Comparison of ENCODE assay signal across 27 mouse cellular contexts in genomic region chr4:143334145-143334544, GRCm38 (mm10). TPM values are rescaled to one million over a fixed set of nuclear protein-coding genes. Genes with fewer than 3 reads are reported as not detected.
"Had no signal": no experiment of that assay in that cellular context is flagged by ENCODE, and none has a peak within 500 bp of the region (broad histone marks: within the 10 kb centered on the region; RNA-seq: fewer than 3 reads in every experiment).

No protein-coding gene starts in this region.

- ATAC-seq: intestine, postnatal 0 days; liver, embryonic 12.5 days; midbrain, embryonic 13.5 days; midbrain, embryonic 16.5 days had no signal

- H3K9ac ChIP-seq: limb, embryonic 13.5 days; liver, embryonic 12.5 days; liver, embryonic 15.5 days; lung, embryonic 15.5 days; midbrain, embryonic 13.5 days; neural tube, embryonic 13.5 days had no signal

- H3K36me3 ChIP-seq: limb, embryonic 10.5 days; limb, embryonic 13.5 days; liver, embryonic 12.5 days; liver, embryonic 15.5 days; lung, embryonic 15.5 days; midbrain, embryonic 10.5 days; midbrain, embryonic 13.5 days; neural tube, embryonic 13.5 days had no signal

- H3K27ac ChIP-seq: layer of hippocampus, adult 2 months; limb, embryonic 10.5 days; limb, embryonic 13.5 days; liver, embryonic 12.5 days; liver, embryonic 15.5 days; lung, embryonic 15.5 days; midbrain, embryonic 10.5 days; midbrain, embryonic 13.5 days; neural tube, embryonic 13.5 days; stomach, postnatal 0 days had no signal

- H3K9me3 ChIP-seq: limb, embryonic 10.5 days; limb, embryonic 13.5 days; liver, embryonic 12.5 days; liver, embryonic 15.5 days; lung, embryonic 15.5 days; midbrain, embryonic 10.5 days; midbrain, embryonic 13.5 days; neural tube, embryonic 13.5 days had no signal

- H3K27me3 ChIP-seq: limb, embryonic 13.5 days; liver, embryonic 12.5 days; liver, embryonic 15.5 days; lung, embryonic 15.5 days; midbrain, embryonic 13.5 days; neural tube, embryonic 13.5 days had no signal

- H3K4me3 ChIP-seq: layer of hippocampus, adult 2 months; limb, embryonic 10.5 days; limb, embryonic 13.5 days; liver, embryonic 12.5 days; liver, embryonic 15.5 days; lung, embryonic 15.5 days; megakaryocyte, embryonic 14.5 days; midbrain, embryonic 10.5 days; midbrain, embryonic 13.5 days; myocyte; neural tube, embryonic 13.5 days had no signal

- H3K4me2 ChIP-seq: limb, embryonic 13.5 days; liver, embryonic 12.5 days; liver, embryonic 15.5 days; lung, embryonic 15.5 days; midbrain, embryonic 13.5 days; neural tube, embryonic 13.5 days had no signal

- H3K4me1 ChIP-seq: liver, embryonic 12.5 days; liver, embryonic 15.5 days; lung, embryonic 15.5 days; megakaryocyte, embryonic 14.5 days; midbrain, embryonic 13.5 days had no signal

- DNase-seq: kidney, adult 8-10 months; kidney, postnatal 36 days; layer of hippocampus, adult 9-11 months; liver; lung, adult 18-20 months; lung, postnatal 10 days; lung, postnatal 36 days; thymus, adult 2 months; thymus, postnatal 14 days; thymus, postnatal 4 days had no signal

RNA-seq across cellular contexts. Expression of gene Lrrc38, which starts 15.4 kb away (rescaled TPM):
- total RNA-seq: monocyte, adult 5-6 weeks; neutrophil, adult 5-6 weeks had no signal
- polyA plus RNA-seq: intestine, postnatal 0 days; liver, embryonic 12.5 days; myocyte; stomach, embryonic 14.5 days; stomach, postnatal 0 days had no signal

RNA-seq across cellular contexts. Expression of gene Pdpn, which starts 34.8 kb away (rescaled TPM):
- total RNA-seq: monocyte, adult 5-6 weeks; neutrophil, adult 5-6 weeks had no signal
